Mouse (Mus musculus): ENCODE measurements around the gene Ap1b1.

DNA sequence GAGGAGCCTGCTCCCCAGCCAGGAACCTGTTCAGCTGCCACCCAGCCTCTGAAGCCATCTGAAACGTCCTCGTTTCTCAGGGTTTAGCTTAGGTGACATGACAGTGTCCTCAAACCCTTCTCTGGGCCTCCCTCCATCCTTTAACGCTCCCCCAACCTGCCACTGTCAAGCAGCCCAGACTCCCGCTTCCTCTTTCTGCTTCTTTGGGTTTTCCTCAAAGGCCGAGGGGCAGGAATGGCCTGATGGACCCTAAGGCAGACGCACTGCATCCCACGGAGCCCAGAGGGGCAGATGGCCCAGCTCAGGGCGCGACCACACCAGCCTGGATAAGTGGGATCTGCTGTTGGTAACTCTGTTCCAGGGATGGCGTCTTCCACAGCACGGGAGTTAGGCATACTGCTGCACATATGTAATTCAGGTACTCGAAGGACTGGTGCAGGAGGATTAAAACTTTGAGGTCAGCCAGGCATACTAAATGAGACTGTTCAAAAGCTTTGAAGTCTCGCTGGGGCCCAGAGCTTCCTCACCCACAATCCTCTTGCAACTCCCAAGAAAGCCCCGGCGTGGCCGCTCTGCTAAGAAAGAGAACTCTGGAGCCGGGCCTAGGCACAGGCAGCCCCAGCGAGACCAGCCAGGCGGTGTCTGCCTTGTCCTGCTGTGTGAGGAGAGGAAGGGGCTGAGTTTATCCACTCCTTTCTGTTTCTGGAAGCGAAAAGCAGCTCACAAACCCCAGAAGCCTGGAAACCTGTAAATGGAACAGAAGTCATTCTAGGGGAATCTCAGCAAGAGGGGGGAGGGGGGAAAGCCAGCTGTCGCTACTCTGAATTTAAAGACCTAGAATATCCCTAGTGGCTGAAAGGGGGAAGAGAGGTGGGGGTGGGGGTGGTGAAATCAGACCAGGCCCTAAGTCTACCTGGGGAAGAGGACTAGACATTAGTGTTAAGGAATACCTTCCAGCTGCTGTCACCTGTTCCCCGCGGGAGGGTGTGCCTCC, 69.6 kb downstream of the Ap1b1 start:
- TF ChIP-seq CTCF (IDR thresholded peaks at IDR 0.05; ENCODE audit: low read depth) (no peak), EP300 (IDR thresholded peaks at IDR 0.05; ENCODE audit: low read depth) (no peak)
